Mouse (Mus musculus) megakaryocyte, adult 5-6 weeks (primary cell): Measurements from ENCODE around the gene Baiap2l2. TPM values are rescaled to one million over a fixed set of nuclear protein-coding genes. Genes with fewer than 3 reads are reported as not detected.

Experiments
- ATAC-seq: 2 replicates; pipeline ENCODE4 v1.8.0; 2016; ENCODE audit warnings: mild to moderate bottlenecking, inconsistent platforms; ENCODE audit not compliant: poor library complexity, severe bottlenecking
- total RNA-seq, 2 experiments: library from RNA; stranded (forward) in 1 of 2; stranded (reverse) in 1 of 2; fragments of 153-499, 151-499 nt in 1 of 2; fragments of 221-1000, 200-1000 nt in 1 of 2; gene quantifications; 2 replicates each; pipeline versions ENCODE4 v1.2.3 to v1.2.4; 2015 to 2017

The Baiap2l2 gene
- total RNA-seq, 2 experiments from 2014 or later: not detected

GRCm38 (mm10) chr15:79303725-79304124, 18.4 kb upstream of the Baiap2l2 start:
- no peak for ATAC-seq

GRCm38 (mm10) chr15:79299563-79300155, 14.3 kb upstream of the Baiap2l2 start:
- no peak for ATAC-seq

- ATAC-seq: no peak
Measured at GRCm38 (mm10) chr15:79298553-79298952, 13.2 kb upstream of the Baiap2l2 start.

GRCm38 (mm10) chr15:79292779-79293178, 7.4 kb upstream of the Baiap2l2 start:
- ATAC-seq: no peak

- ATAC-seq: no peak
Measured at GRCm38 (mm10) chr15:79290340-79290739, 5.0 kb upstream of the Baiap2l2 start.

- ATAC-seq: no peak
Measured at GRCm38 (mm10) chr15:79289441-79289840, 4.1 kb upstream of the Baiap2l2 start.

- no peak for ATAC-seq
Measured at GRCm38 (mm10) chr15:79288387-79288786, 3.0 kb upstream of the Baiap2l2 start.

GRCm38 (mm10) chr15:79287091-79287490, 1.8 kb upstream of the Baiap2l2 start:
- no peak for ATAC-seq

GRCm38 (mm10) chr15:79286141-79286540, 804 bp upstream of the Baiap2l2 start:
- ATAC-seq: no peak

- no peak for ATAC-seq
Measured at GRCm38 (mm10) chr15:79283371-79283770, 2.0 kb downstream of the Baiap2l2 start.

GRCm38 (mm10) chr15:79282434-79282833, 2.9 kb downstream of the Baiap2l2 start:
- ATAC-seq: no peak

GRCm38 (mm10) chr15:79281389-79281788, 3.9 kb downstream of the Baiap2l2 start:
- ATAC-seq: peak; percentile 67

GRCm38 (mm10) chr15:79280850-79281249, 4.5 kb downstream of the Baiap2l2 start:
- no peak for ATAC-seq

GRCm38 (mm10) chr15:79280209-79280608, 5.1 kb downstream of the Baiap2l2 start:
- 0 out of 2 replicates have a peak, but pooled peaks have one; percentile 47 for ATAC-seq

- no peak for ATAC-seq
Measured at GRCm38 (mm10) chr15:79277728-79278127, 7.6 kb downstream of the Baiap2l2 start.

- no peak for ATAC-seq
Measured at GRCm38 (mm10) chr15:79273020-79273419, 12.3 kb downstream of the Baiap2l2 start.

GRCm38 (mm10) chr15:79271124-79271746, 14.1 kb downstream of the Baiap2l2 start:
- peak; percentile 73 for ATAC-seq

GRCm38 (mm10) chr15:79270317-79271123, 14.8 kb downstream of the Baiap2l2 start:
- ATAC-seq: peak; percentile 93

- no peak for ATAC-seq
Measured at GRCm38 (mm10) chr15:79268521-79268920, 16.8 kb downstream of the Baiap2l2 start.

- ATAC-seq: no peak
Measured at GRCm38 (mm10) chr15:79265384-79265783, 20.0 kb downstream of the Baiap2l2 start.

GRCm38 (mm10) chr15:79263726-79264125, 21.6 kb downstream of the Baiap2l2 start:
- no peak for ATAC-seq
